Mouse (Mus musculus) liver, embryonic 13.5 days (tissue): ENCODE results near the gene Adgrb2. TPM values are rescaled to one million over a fixed set of nuclear protein-coding genes. Genes with fewer than 3 reads are reported as not detected.

Experiments
- ATAC-seq: fragments of 200-750 bp; cut with Nextera tagmentation; 2 replicates; pipeline ENCODE4 v1.8.0; 2017; ENCODE audit warnings: low read depth, mild to moderate bottlenecking, moderate number of reproducible peaks, moderate library complexity
- DNase-seq: peaks from one replicate; pipeline ENCODE4 v3.0.0; 2022
- H3K27ac ChIP-seq: fragments of 300-500 bp; sonication (generic); 2 replicates; pipeline ENCODE4 v1.5.1; 2015; ENCODE audit warnings: moderate library complexity, mild to moderate bottlenecking, inconsistent platforms
- H3K27me3 ChIP-seq: fragments of 300-500 bp; sonication (generic); 2 replicates; pipeline ENCODE4 v1.6.1; 2015; ENCODE audit warnings: mild to moderate bottlenecking, inconsistent platforms
- H3K36me3 ChIP-seq: fragments of 300-500 bp; sonication (generic); 2 replicates; pipeline ENCODE4 v1.6.1; 2015; ENCODE audit warnings: mild to moderate bottlenecking, inconsistent platforms
- H3K4me1 ChIP-seq: fragments of 300-500 bp; sonication (generic); replicated peaks from 2 replicates; pipeline ENCODE4 v1.6.1; 2015; ENCODE audit warnings: inconsistent platforms
- H3K4me2 ChIP-seq: fragments of 300-500 bp; sonication (generic); 2 replicates; pipeline ENCODE4 v1.6.1; 2015; ENCODE audit warnings: inconsistent platforms, mild to moderate bottlenecking, moderate library complexity
- H3K4me3 ChIP-seq: fragments of 300-500 bp; sonication (generic); replicated peaks from 2 replicates; pipeline ENCODE4 v1.5.1; 2015; ENCODE audit warnings: mild to moderate bottlenecking, inconsistent platforms
- H3K9ac ChIP-seq: fragments of 300-500 bp; sonication (generic); 2 replicates; pipeline ENCODE4 v1.6.1; 2015; ENCODE audit warnings: mild to moderate bottlenecking, inconsistent platforms
- H3K9me3 ChIP-seq: fragments of 300-500 bp; sonication (generic); replicated peaks from 2 replicates; pipeline ENCODE4 v1.6.1; 2016; ENCODE audit warnings: inconsistent platforms
- WGBS: fragments of 180-500 bp; shearing (Covaris S2); methylation state at CpG from one replicate; pipeline ENCODE4 v1.1.7; 2015; ENCODE audit not compliant: insufficient replicate concordance; 5-methylcytosine and 5-hydroxymethylcytosine counted together
- polyA plus RNA-seq: library from polyadenylated mRNA; unstranded; fragments of >200 nt; fragmentation: Nextera tagmentation; extraction: Ambion mirVana; gene quantifications from 2 replicates; pipeline ENCODE4 v1.2.1, GENCODE M21; 2015

The Adgrb2 gene
- polyA plus RNA-seq: 0.03 and 0.27 TPM in 2 replicates

GRCm38 (mm10) chr4:129984421-129985061 is at the start of gene Adgrb2:
Gene Adgrb2, plus strand, starts transcription at chr4:129984870.
- Histone ChIP-seq H3K9ac (0 out of 2 replicates have a peak within 1 kb of the TSS, but pooled peaks have one; percentile 36), H3K27ac (no peak within 1 kb of the TSS), H3K36me3 (no peaks in the 10 kb centered on the region), H3K9me3 (no peaks in the 10 kb centered on the region), H3K27me3 (peaks cover 100% of the 10 kb centered on the region), H3K4me3 (peak within 1 kb of the TSS; percentile 53), H3K4me1 (peaks cover 17% of the 10 kb centered on the region), H3K4me2 (peak within 1 kb of the TSS; percentile 64)
- WGBS: 1% methylated on average over 50 of the region's 77 CpGs
- ATAC-seq (no peak), DNase-seq (no peak)

GRCm38 (mm10) chr4:129951359-129951821 is 33.3 kb upstream of the Adgrb2 start:
- H3K4me1 ChIP-seq: no peaks in the 10 kb centered on the region
- H3K9ac ChIP-seq: no peak overlapping the region

GRCm38 (mm10) chr4:129952241-129952810 is 32.3 kb upstream of the Adgrb2 start:
- Histone ChIP-seq H3K27me3 (peaks cover 16% of the 10 kb centered on the region), H3K9me3 (no peaks in the 10 kb centered on the region), H3K4me2 (no peak overlapping the region), H3K27ac (no peak overlapping the region), H3K4me1 (no peaks in the 10 kb centered on the region), H3K36me3 (no peaks in the 10 kb centered on the region), H3K4me3 (no peak overlapping the region), H3K9ac (no peak overlapping the region)
- 52% methylated on average over 5 of the region's 5 CpGs for WGBS
- ATAC-seq (no peak), DNase-seq (no peak)

More at GRCm38 (mm10) chr4:129951359-129951821, 33.3 kb upstream of the Adgrb2 start:
- Histone ChIP-seq H3K4me2 (no peak overlapping the region), H3K9me3 (no peaks in the 10 kb centered on the region), H3K27me3 (peaks cover 12% of the 10 kb centered on the region), H3K27ac (no peak overlapping the region), H3K4me3 (no peak overlapping the region), H3K36me3 (no peaks in the 10 kb centered on the region)
- WGBS: 51% methylated on average over 6 of the region's 6 CpGs
- no peak for DNase-seq
- no peak for ATAC-seq

- Histone ChIP-seq H3K4me3 (no peak overlapping the region), H3K4me2 (no peak overlapping the region), H3K36me3 (no peaks in the 10 kb centered on the region), H3K9ac (no peak overlapping the region), H3K9me3 (no peaks in the 10 kb centered on the region), H3K27ac (no peak overlapping the region), H3K4me1 (peaks cover under 1% of the 10 kb centered on the region; the same call in 1 of the 2 replicates), H3K27me3 (peaks cover 21% of the 10 kb centered on the region)
- 35% methylated on average over 2 of the region's 2 CpGs for WGBS
- DNase-seq: no peak
- no peak for ATAC-seq
Measured at GRCm38 (mm10) chr4:129954527-129954926, 30.1 kb upstream of the Adgrb2 start.

DNA sequence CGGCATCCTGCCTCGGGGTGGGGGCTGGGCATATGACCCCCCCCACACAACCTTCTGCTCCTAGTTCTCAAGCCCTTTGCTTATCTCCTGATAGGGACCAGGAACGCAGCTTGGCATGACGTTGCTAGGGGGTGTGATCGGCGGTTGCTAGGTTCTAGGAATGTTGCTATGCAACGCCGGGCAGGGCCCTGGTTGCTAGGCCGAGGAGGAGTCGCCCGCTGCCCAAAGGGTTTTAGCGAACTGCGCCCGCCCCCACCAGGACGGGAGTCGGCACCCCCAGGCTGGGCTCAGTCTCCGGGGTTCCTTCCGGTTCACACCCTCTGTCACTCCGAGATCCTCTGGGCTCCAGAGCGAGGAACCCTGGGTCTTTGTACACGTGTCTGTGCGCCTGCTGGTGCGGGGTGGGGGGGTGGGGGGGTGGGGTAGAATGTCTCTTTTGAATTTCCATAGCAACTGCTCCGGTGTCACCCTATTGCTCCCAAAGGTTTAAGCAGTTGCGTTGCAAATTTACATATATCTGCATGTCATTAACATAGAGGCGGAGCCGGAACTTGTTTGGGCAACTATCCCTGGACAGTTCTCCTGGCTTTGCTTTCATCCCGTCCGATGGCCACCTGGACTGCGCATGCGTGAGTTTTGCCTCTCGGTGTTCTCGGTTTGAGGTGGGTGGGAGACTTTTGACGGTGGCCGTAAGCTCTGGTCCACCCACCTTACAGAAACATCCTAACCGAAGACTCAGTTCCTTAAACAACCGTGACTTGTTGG is 24.3 kb upstream of the Adgrb2 start:
- Histone ChIP-seq H3K27me3 (peaks cover 67% of the 10 kb centered on the region), H3K4me1 (peaks cover 14% of the 10 kb centered on the region), H3K9me3 (no peaks in the 10 kb centered on the region), H3K9ac (no peak overlapping the region), H3K4me3 (peak overlapping the region; percentile 40), H3K27ac (no peak overlapping the region), H3K4me2 (peak overlapping the region; percentile 67), H3K36me3 (no peaks in the 10 kb centered on the region)
- peak; percentile 50 for ATAC-seq
- DNase-seq: peak; percentile 30
- WGBS: 2% methylated on average over 37 of the region's 37 CpGs

GRCm38 (mm10) chr4:129965294-129965693 is 19.4 kb upstream of the Adgrb2 start:
- H3K4me2 ChIP-seq: no peak overlapping the region
- H3K27ac ChIP-seq: no peak overlapping the region
- peaks cover 68% of the 10 kb centered on the region for H3K27me3 ChIP-seq
- H3K9ac ChIP-seq: no peak overlapping the region
- H3K9me3 ChIP-seq: no peaks in the 10 kb centered on the region
- H3K4me1 ChIP-seq: peaks cover 6% of the 10 kb centered on the region
- H3K4me3 ChIP-seq: no peak overlapping the region
- ATAC-seq: no peak
- H3K36me3 ChIP-seq: no peaks in the 10 kb centered on the region
- 70% methylated on average over 11 of the region's 11 CpGs for WGBS
- DNase-seq: no peak

DNA sequence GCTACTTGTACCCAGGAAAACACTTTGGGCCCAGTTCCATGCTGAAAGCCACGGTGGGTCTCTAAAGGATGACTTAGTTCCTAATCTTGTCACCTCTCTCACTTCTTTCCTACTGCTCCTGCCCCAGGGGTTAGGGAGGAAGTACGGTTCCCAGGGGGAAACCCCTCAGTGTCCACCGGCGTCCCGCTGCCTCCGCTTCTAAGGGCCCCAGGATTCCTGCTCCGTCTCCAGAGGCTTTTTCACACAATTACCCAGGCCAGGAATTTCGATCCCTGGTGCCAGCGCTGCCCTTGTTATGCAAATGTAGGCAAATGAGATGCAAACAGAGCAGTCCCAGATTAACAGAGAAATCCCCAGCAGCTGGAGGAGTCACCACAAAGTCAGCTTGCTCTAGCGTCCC is 18.5 kb upstream of the Adgrb2 start:
- no peak overlapping the region for H3K4me3 ChIP-seq
- no peaks in the 10 kb centered on the region for H3K4me1 ChIP-seq
- H3K4me2 ChIP-seq: no peak overlapping the region
- no peaks in the 10 kb centered on the region for H3K9me3 ChIP-seq
- no peak overlapping the region for H3K9ac ChIP-seq
- H3K27ac ChIP-seq: no peak overlapping the region
- peaks cover 60% of the 10 kb centered on the region for H3K27me3 ChIP-seq
- 23% methylated on average over 10 of the region's 10 CpGs for WGBS
- H3K36me3 ChIP-seq: no peaks in the 10 kb centered on the region
- ATAC-seq (no peak), DNase-seq (no peak)

DNA sequence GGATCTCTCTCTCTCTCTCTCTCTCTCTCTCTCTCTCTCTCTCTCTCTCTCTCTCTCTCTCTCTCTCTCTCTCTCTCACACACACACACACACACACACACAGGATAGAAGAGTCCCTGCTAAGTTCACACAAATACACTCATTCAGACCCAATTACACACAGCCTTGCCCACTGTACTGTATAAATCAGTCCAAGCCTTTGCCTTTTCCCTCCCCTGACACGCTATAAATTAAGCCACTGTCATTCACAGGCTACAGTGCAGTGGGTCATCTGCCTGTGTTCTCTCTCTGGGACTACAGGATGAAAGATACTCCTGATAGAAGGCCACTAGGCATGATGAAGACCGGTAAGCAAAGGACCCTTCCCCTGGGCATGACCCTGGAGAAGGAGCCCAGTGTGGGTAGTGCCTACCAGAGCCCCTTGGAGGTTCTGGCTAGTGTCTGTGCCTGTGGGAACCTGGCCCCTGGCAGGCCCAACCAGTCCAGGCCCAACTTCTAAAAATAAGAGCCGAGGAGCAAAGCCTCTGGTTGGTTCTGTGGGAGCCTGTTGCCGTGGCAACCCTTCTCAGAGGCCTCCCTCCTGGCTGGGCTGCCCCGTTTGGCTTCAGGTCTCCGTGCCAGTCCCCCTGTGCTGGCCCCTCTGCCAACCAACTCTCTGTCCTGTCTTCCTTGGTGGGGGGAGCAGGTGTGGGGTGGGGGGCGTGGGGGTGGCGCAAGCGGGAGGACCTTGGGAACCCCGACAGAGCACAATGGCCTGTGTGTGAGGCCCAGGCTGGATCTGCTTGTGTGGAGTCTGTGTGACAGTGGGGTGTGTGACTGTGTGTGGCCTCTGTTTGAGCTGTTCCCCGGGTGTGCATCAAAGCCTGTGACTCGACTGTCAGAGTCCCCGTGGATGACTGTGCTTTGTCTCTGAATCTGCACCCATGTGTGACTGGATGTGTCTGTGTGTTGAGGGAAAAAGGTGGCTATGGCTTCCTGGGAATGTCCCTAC is 17.4 kb upstream of the Adgrb2 start:
- Histone ChIP-seq H3K27ac (no peak overlapping the region), H3K4me3 (no peak overlapping the region), H3K36me3 (no peaks in the 10 kb centered on the region), H3K9me3 (no peaks in the 10 kb centered on the region), H3K9ac (no peak overlapping the region), H3K4me1 (no peaks in the 10 kb centered on the region), H3K27me3 (peaks cover 55% of the 10 kb centered on the region), H3K4me2 (no peak overlapping the region)
- DNase-seq (no peak), ATAC-seq (no peak)
- 45% methylated on average over 13 of the region's 13 CpGs for WGBS

DNA sequence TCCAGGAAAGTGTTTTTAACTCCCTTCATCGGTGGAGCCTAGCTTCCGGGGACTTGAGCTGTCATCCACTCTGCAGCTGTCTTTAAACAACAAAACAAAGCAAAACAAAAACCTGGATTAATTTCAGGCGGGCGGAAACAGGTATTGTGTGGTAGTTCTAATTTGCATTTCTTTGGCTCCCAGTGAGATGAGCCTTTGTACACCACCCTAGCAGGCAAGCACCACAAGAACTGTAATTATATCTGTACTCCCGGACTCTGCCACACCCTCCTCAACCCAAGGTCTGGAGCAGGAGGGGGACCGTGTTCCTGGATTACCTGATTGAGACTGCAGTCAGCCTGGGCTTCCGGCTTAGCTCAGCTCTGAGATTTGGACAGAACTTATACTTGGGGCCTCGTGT is 14.5 kb upstream of the Adgrb2 start:
- Histone ChIP-seq H3K4me2 (no peak overlapping the region), H3K9me3 (no peaks in the 10 kb centered on the region), H3K27me3 (peaks cover 52% of the 10 kb centered on the region), H3K27ac (no peak overlapping the region), H3K36me3 (no peaks in the 10 kb centered on the region), H3K4me1 (no peaks in the 10 kb centered on the region), H3K9ac (no peak overlapping the region), H3K4me3 (no peak overlapping the region)
- no peak for ATAC-seq
- 56% methylated on average over 8 of the region's 8 CpGs for WGBS
- no peak for DNase-seq

- Histone ChIP-seq H3K9me3 (no peaks in the 10 kb centered on the region), H3K4me1 (no peaks in the 10 kb centered on the region)
- no peak for ATAC-seq
Measured at GRCm38 (mm10) chr4:129970861-129971260, 13.8 kb upstream of the Adgrb2 start.

More at GRCm38 (mm10) chr4:129970861-129971260, 13.8 kb upstream of the Adgrb2 start:
- Histone ChIP-seq H3K4me3 (no peak overlapping the region), H3K27ac (no peak overlapping the region), H3K9ac (no peak overlapping the region), H3K27me3 (peaks cover 46% of the 10 kb centered on the region), H3K4me2 (no peak overlapping the region), H3K36me3 (no peaks in the 10 kb centered on the region)
- DNase-seq: no peak
- WGBS: 67% methylated on average over 11 of the region's 11 CpGs
